Mouse (Mus musculus): ENCODE data around the gene Ldb2. TPM values are rescaled to one million over a fixed set of nuclear protein-coding genes. Genes with fewer than 3 reads are reported as not detected.

Gene Ldb2
- polyA plus RNA-seq (2014; fragmentation: Illumina TruSeq; extraction: RNeasy Lipid Tissue Mini Kit (QIAGEN cat#74804); ENCODE audit: low read depth, low replicate concordance) = 15.2 TPM

DNA sequence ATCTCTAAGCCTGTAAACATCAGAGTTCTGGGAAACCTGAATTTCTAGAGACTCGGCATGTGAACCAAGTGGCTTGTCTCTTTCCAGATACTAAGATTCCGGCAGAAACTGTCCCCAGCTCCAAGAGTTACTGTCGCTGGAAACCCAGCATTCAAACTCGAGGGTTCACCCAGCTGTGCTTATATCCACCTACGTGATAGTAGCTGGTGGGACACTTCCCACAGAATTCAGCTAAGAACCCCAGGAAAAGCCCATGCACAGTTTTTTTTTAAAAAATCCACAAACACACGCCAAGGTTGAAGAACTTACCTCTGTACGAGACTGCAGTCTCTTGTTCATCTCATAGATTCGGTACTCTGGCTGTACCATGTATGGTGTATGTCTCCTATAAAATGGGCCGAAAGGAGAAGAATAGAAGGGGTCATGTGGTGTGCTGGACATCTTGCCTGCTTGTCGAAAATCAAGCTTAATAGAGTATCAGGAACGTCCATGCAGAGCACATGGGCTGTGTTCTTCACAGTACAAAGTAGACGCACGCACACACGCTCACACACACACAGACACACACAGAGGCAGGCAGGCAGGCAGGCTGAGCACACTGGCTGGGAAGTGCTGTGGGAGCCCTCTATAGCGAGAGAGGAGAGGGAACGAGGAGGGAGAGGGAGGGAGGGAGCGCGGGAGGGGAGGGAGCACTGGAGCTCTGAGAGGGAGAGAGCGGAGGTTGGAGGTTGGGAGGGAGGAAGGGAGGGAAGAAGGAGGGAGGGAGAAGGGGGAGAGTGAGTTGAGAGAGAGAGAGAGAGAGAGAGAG is at the start of gene Ldb2:
Gene Ldb2, minus strand, starts transcription at position 628 of the 808 bp plus-strand sequence.

